Mouse (Mus musculus): ENCODE measurements around the gene Porcn. TPM values are rescaled to one million over a fixed set of nuclear protein-coding genes. Genes with fewer than 3 reads are reported as not detected.
A peak's percentile ranks its signal among the peaks of the same experiment; 100 is the strongest.

The Porcn gene
- polyA plus RNA-seq, 1 experiment, result 6.0 TPM

DNA sequence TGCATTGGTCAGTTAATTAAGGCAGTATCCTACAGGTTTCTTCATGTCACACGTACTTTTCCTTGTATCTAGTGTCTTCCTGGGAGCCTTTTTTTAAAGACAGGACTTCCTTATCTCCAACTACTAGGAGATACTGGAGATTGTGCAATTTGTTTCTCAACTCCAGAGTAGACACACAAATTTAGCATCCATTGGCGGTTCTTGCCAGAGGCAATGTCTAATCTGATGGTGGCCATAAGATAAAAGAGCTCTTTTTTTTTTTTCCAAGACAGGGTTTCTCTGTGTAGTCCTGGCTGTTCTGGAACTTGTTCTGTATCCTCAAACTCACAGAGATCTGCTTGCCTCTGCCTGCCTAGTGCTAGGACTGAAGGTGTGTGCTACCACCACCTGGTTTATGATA lies 3.4 kb upstream of the Porcn start:
- no peak for DNase-seq (ENCODE audit: low read depth, low spot score)
- WGBS, result 59% methylated on average over 2 of the region's 2 CpGs

DNA sequence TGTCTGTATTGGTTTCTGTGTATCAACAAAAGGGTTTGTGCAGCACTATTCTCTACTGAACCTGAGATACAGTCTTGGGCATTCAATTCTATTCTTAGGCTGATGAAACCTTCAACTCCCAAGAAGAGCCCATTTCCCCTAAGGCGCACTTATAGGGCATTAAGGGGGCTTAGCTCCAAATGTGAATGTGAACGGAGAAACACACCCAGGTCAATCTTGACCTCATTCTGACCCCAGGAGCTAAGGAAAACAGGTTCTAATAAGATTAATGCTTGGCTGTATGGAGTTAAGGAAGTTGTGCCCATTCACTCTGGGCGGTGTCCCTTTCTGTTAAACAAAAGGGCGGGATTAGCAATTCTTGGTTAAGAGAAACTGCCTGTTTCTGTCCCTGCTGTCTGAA lies 899 bp upstream of the Porcn start:
- no peak for DNase-seq (ENCODE audit: low read depth, low spot score)
- 33% methylated on average over 4 of the region's 4 CpGs for WGBS

DNA sequence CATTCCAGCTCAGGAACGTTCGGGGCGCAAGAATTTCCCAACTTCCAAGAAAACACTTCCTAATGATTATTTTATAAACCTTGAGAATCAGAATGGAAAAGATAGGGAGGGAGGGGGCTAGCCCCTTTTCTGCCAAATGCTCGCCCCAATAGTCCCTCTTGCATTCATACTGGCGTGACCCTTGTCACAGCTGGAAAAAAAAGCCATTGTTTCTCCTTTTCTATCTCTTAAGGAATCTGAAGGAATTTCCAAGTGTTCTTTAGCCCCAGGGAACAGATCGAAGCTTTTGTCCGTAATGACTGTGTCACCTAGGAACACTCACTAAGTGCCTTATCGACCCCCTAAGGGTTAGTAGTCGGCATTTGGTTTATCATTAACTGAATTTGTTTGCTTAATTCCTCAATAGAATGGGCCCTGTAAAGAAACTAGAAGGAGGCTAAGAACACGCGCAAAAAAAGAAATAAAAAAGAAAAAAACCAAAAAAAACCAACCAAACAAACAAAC lies 421 bp upstream of the Porcn start:
- no peak for DNase-seq (ENCODE audit: low read depth, low spot score)
- 15% methylated on average over 11 of the region's 11 CpGs for whole genome bisulfite sequencing

DNA sequence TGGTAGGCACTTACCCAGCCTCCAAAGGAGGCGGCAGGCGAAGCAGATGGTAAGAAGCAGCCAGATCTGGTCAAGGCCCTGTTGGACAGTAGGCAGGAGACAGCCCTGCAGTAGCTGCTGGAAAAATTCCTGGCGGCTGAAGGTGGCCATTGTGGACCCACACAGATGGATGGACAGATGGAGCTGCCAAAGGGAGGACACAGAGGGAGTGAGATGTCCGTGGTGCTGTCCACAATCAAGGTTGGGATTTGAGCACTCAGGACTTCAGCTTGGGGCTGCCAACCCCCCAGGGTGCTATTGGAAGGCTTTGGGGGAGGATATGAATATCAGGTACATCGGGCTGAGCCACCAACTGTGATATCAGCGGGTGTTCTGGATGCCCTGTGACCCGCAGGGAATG lies 774 bp downstream of the Porcn start:
- WGBS, result 61% methylated on average over 7 of the region's 7 CpGs
- DNase-seq (ENCODE audit: low read depth, low spot score), result no peak

DNA sequence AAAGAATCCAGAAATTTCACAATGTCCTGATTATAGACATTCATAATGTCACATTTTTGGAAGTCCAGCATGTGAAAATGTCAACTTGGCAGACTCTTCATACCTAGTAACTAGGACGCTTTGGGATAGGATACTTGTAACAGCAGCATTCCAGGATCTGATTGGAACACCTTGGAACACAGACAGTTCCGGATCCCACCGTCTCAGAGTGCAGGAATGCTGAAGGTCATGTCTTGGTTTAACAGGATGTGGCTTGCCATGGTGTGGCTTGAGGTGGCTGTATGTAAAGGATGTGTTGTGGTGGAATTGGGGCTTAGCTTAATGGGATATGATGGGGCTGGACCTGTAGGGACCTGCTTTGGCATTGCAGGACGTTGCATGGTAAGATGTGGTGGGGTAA lies 1.2 kb downstream of the Porcn start:
- DNase-seq (ENCODE audit: low read depth, low spot score), result no peak
- 81% methylated on average over 4 of the region's 4 CpGs for WGBS

DNA sequence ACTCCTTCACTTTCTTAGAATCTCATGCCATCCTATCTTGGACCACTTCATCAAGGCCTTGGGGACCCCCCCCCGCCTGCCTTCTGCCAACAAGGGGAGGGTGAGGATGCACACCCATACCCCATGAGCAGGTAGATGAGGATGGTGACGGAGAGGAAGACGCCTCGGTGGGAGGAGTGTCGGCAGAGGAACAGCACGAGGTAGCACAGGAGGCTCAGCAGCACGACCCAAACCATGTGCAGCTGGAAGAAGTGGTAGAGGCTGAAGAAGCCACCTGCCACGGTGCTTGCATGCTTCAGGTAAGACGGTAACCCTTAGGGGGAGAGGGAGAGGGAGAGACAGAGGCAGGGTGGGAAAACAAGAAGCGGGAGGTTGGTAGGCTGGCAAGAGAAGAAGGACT lies 2.2 kb downstream of the Porcn start:
- DNase-seq (ENCODE audit: low read depth, low spot score), result no peak
- WGBS, result 85% methylated on average over 10 of the region's 10 CpGs

DNA sequence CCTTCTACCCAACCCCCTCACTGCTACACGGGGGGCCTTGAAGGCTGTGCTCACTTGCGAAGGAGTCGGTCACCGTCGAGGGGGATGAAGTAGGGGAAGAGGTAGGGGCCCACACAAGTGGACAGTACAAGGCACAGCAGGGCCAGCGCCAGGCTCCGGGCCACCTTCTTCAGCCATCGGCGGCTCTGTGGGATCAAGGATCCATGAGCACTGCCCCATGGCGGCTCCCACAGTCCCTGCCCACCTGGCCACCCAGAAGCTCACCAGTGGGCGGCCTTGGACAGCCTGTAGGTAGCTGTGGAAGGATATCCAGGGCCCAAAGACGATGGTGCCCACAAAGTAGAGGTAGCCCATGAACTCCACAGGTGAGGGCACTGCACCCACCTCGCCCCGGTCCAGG lies 3.2 kb downstream of the Porcn start:
- DNase-seq (ENCODE audit: low read depth, low spot score), result no peak
- 84% methylated on average over 14 of the region's 14 CpGs for WGBS

DNA sequence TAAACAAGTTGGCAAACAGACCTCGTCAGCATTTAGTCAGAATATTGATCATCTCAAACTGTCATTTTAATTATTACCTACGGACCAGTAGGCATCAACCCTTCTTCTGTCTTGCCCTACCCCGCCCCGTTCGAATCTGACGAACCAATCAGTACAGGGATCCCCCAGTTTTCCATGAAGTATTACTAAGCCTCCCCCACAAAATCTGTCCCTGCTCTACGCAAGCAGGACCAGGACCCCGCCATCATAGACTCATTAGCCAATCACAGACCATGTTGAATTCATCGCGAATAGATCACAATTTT lies 13.0 kb downstream of the Porcn start, which contains the start of gene Ebp:
Gene Ebp (minus strand): TSS at position 94 of the 305 bp plus-strand sequence.
- 18% methylated on average over 10 of the region's 10 CpGs for WGBS

DNA sequence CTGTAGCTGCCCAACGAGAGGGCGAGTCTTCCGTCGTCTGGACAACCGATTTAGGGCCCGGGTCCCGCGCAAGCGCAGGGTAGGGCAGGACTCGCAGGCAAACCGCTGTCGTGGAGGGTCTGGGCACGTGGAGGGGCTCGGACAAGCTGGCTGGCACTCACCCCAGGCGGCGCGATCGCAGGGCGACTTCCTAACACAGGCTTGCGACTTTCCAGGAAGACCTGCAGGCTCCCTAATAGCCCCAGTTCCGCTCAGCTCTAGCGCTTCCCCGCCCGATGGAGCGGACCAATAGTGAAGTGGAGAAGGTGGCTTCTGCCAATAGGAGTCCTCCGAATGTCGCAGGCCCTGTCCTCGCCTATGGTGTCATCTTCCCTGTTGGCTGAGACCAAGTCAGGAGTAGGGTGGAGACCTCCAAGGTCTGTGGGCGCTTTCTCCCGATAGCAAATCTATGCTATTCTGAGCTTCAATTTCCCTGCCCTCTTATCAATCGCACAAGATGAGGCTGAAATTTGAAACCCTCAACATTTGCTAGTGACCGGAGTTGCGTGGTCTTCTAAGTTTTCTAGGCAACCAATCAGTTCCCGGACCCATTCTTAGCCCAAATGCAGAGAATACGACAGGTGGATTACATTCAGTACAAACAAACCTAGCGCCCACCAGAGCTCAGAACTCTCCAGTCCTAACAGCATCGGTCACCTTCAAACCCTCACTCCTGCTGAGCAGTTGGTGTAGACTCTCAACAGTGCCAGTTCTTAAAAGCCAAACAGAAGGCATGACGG lies 13.5 kb downstream of the Porcn start:
- DNase-seq (ENCODE audit: low read depth, low spot score), result peak; percentile 58
- WGBS, result 18% methylated on average over 38 of the region's 38 CpGs

More for the DNA sequence above, 13.0 kb downstream of the Porcn start, which contains the start of gene Ebp:
- DNase-seq (ENCODE audit: low read depth, low spot score), result no peak

DNA sequence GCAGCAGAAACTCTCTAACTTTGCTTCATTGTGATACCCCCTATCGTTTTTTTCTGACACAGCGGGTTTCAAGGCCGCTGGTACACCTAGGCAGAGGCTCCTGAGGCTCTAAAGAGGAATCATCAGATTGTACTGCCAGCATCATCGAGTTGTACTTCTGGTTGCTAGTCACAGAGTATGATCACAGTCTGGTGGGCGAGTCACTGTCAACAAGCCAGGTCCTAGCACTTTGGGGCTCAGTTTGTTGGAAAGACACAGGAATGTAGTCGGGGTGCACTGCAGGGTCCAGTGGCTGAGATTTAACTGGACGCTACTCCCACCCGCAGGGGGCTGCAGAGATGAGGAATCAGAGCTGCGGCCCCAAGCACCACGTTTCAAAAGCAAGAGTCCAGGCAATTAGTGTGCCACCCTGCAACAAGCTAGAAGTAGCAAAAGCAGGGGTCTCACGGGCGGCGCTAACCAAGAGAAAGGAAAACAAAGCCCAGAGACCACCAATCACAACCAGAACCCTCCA lies 14.1 kb downstream of the Porcn start:
- DNase-seq (ENCODE audit: low read depth, low spot score), result no peak
- WGBS, result 14% methylated on average over 13 of the region's 13 CpGs

DNA sequence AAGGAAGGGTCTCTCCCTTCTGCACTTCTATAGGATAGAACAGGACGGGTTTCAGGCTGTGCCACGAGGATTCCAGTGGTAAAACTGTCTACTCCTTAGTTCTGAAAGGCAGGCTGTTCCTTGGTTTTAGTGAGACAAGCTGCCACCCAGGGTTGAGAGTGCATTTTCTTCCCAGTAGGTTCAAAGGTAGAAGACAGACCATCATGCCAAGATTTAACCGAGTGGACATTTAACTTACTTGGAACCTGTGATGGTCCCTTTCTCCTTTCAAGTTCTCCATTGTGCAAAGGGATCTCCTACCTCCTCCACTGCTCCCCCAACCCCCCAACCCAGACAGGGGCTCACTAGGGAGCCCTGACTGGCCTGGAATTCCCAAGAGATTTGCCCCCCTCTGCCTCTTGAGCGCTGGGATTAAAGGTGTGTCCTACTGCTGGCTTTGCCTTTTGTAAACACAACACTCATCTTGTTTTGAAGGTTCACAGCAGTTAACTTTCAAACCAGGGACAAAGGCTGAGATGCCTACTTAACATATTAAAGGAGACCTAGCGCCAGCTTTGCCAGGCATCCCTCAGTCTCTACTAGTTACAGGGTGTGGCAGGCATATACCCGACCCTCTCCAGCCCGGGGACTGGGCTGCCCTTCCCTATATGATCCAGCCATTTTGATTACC lies 23.3 kb downstream of the Porcn start:
- DNase-seq (ENCODE audit: low read depth, low spot score), result no peak
- 20% methylated on average over 7 of the region's 7 CpGs for WGBS

DNA sequence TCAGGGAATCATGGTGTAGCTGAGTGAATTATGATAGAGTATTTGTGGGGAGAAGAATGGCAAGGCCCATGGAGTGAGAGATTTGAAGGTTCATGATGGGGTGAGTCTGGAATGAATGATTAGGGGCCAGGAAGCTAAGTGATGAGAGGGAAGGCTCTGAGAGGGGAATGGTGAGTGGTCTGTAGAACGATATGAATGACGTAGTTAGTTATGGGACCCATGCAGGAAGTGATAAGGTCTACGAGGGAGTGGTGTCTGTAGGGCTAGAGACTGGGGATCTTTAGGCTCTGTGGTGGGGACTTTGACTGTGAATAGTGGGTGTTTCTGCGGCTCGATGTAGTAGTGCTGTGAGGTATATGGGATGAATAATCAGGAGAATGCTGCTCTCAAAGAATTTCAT lies 26.7 kb downstream of the Porcn start:
- WGBS, result 85% methylated on average over 5 of the region's 5 CpGs
- DNase-seq (ENCODE audit: low read depth, low spot score), result no peak

DNA sequence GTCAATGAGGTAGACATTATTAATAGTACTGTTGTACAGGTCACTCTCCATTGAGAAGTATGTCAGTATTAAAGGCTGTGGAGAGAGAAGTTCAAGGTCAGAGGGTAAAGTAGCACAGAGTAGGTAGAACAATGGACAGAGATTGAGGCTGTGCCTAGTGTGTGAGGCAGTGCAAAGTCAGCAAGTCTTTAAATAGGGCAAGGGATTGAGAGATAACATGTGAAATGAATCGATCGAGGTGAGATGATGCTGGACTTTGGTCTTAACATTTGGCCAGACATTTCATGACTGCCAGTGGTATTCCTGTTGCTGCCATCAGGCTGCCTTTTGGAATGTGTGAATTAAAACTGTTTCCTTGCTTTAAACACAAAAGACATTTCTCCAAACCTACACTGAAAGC lies 27.5 kb downstream of the Porcn start:
- DNase-seq (ENCODE audit: low read depth, low spot score), result no peak
- 91% methylated on average over 2 of the region's 2 CpGs for WGBS

DNA sequence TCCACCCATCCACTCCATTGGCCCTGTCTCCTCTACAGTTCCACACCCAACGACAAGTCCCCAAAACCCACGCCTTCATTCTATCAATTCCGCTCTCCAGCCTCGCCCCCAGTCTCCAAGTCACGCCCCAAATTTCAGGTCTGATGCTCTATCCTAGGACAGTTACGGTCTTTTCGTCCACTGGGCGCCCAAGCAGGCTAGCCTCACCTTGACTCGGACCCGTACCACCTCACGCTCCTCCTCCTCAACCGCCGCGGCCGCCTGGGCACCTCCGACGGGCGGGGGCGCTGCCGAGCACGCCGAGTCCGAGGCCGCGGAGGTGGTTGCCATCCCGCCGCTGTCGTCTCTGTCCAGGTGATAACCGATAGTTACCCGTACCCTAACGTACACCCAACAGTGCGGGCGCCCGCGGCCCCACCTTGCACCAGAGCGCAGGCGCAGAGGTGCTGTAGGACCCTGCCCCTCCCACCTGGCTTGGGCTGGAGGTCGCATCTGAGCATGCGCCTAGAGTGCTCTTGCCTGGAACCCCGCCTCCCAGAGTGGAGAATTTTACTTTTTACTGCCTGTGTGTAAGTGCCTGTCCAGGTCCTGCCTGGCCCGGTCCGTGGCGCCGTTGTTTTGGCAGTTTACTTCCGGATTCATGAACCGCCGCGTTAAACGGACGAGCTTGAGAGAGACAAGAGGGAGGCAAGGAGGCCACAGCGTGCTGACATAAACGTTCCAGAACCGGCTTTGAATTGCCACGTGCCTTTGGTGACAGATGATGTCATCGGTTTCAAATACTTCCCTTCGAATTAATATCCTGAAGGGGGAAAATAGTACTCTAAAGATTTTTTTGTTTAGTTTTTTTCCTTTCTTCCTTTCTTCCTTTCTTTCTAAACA lies 30.6 kb downstream of the Porcn start, which contains the start of gene Tbc1d25:
Gene Tbc1d25 (minus strand): TSS at position 678 of the 882 bp plus-strand sequence.
- peak; percentile 60 for DNase-seq (ENCODE audit: low read depth, low spot score)
- WGBS, result 16% methylated on average over 56 of the region's 56 CpGs

DNA sequence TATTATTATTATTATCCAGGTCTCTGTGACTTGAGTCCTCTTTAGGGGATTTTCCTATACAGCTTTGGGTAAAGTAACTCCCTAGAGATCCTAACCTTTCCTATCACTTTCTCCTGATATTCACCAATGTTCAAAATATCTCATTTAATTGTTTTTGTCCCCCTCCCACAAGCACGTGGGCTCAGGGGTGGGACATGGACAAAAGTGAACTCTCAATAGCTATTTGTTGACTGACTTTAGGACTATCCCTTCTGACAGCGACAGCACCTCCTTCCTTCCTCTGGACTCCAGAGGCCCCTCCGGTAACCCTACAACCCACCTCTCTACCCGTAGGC lies 31.2 kb downstream of the Porcn start:
- WGBS, result 14% methylated on average over 4 of the region's 4 CpGs
- no peak for DNase-seq (ENCODE audit: low read depth, low spot score)

DNA sequence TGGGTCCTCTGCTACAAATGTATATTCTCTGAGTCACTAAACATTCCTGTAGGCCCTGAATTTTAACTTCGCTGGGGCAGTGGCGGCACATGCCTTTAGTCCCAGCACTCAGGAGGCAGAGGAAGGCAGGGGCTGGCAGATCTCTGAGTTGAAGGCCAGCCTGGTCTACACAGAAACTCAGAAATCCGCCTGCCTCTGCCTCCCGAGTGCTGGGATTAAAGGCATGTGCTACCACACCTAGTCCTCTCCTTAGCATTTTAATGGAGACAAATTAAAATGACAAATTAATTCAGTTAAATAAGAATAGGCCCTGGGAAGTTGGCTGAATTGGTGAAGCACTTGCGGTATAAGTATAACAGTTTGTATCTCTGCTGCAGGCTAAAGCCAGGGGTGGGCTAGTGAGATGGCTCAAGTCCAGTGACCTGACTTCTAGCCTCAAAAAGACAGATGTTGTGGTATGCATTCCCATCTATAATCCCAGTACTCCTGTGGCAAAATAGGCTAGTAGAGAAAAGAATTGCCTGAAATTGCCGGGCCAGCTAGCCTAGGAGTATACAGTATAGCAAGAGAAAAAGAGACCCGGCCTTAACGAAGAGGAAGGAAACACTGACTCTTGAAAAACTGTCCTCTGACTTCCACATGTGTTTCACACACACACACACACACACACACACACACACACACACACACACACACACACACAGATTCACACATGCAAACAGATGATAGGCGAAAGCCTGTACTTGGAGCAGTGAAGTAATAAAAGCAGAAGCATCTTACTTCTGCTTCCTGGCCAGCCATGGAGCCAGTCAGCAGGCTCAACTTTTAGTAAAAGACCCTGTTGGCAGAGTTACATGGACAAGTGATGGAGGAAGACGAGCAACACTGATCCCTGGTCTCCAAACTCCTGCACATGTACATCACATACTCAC lies 38.3 kb downstream of the Porcn start:
- 92% methylated on average over 10 of the region's 10 CpGs for WGBS
- DNase-seq (ENCODE audit: low read depth, low spot score), result no peak

DNA sequence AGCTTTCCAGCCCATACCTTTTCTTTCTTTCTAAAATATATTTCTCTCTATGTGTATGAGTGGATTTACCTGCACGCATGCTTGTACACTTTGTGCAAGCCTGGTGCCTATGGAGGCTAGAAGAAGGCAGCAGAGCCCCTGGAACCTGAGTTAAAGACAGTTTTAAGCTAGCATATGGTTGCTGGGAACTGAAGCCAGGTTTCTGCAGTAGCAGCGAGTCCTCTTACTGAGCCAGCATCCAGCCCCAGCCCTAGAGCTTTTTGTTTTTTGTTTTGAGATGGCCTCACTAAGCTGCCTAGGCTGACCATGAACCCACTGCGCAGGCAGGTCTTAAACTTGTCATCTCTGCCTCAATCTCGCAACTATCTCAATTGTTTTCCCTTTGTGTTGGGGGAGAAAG lies 41.9 kb downstream of the Porcn start:
- WGBS, result 89% methylated on average over 4 of the region's 4 CpGs

DNA sequence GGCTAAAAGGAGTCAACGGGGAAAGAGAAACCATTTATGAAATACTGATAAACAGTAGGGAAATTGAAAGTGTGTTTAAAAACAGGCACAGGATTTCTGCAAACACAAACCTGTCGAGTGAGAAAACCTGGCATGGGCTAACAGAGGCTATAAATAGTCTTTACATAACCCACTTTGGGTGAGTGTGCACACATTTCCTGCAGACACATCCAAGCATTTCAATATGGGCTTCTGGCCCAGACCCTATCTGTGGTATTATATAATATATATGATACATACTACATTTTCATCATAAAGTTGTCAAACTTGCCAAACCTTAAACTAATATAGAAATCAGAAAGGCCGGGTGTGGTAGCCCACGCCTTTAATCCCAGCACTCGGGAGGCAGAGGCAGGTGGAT lies 43.2 kb downstream of the Porcn start:
- WGBS, result 33% methylated on average over 5 of the region's 5 CpGs
- no peak for DNase-seq (ENCODE audit: low read depth, low spot score)

More for the DNA sequence above, 41.9 kb downstream of the Porcn start:
- no peak for DNase-seq (ENCODE audit: low read depth, low spot score)

Data from large intestine, adult 2 months (tissue).